Mouse (Mus musculus) gastrocnemius, adult 18-20 months (tissue): ENCODE results near the gene Hao1. TPM values are rescaled to one million over a fixed set of nuclear protein-coding genes. Genes with fewer than 3 reads are reported as not detected.

Experiments used
- DNase-seq: peaks from one replicate; pipeline ENCODE4 v3.0.0; 2021; ENCODE audit warnings: low spot score
- long read RNA-seq, 2 experiments: library from polyadenylated mRNA; stranded (forward); transcript quantifications; one replicate each; pipeline ENCODE4 v2.0.0; 2021
- total RNA-seq, 2 experiments: library from RNA; stranded (reverse); gene quantifications; 2 replicates each; pipeline ENCODE4 v1.2.3; 2021

Gene Hao1
- not detected for total RNA-seq
- long read RNA-seq, experiment 1, result 0 reads
- long read RNA-seq, experiment 2, result 0 reads

GRCm38 (mm10) chr2:134554221-134554727 lies at the start of gene Hao1:
Gene Hao1 (minus strand): TSS chr2:134554368.
- no peak for DNase-seq

- no peak for DNase-seq
Observed at GRCm38 (mm10) chr2:134591081-134591694, 37.0 kb upstream of the Hao1 start.

GRCm38 (mm10) chr2:134585243-134585642 lies 31.1 kb upstream of the Hao1 start:
- DNase-seq, result no peak

- no peak for DNase-seq
Observed at GRCm38 (mm10) chr2:134559422-134559821, 5.3 kb upstream of the Hao1 start.

- DNase-seq, result no peak
Observed at GRCm38 (mm10) chr2:134552358-134552757, 1.8 kb downstream of the Hao1 start.

- peak; percentile 39 for DNase-seq
Observed at GRCm38 (mm10) chr2:134549770-134550169, 4.4 kb downstream of the Hao1 start.

GRCm38 (mm10) chr2:134545116-134545515 lies 9.1 kb downstream of the Hao1 start:
- DNase-seq, result no peak

GRCm38 (mm10) chr2:134544321-134545065 lies 9.7 kb downstream of the Hao1 start:
- no peak for DNase-seq

GRCm38 (mm10) chr2:134543501-134543900 lies 10.7 kb downstream of the Hao1 start:
- DNase-seq, result no peak

- DNase-seq, result no peak
Observed at GRCm38 (mm10) chr2:134541019-134541418, 13.1 kb downstream of the Hao1 start.

GRCm38 (mm10) chr2:134538451-134538850 lies 15.7 kb downstream of the Hao1 start:
- DNase-seq, result no peak

GRCm38 (mm10) chr2:134528122-134528810 lies 25.9 kb downstream of the Hao1 start:
- no peak for DNase-seq

GRCm38 (mm10) chr2:134527419-134528114 lies 26.6 kb downstream of the Hao1 start:
- no peak for DNase-seq

GRCm38 (mm10) chr2:134518042-134518441 lies 36.1 kb downstream of the Hao1 start:
- DNase-seq, result no peak

GRCm38 (mm10) chr2:134499777-134500176 lies 54.4 kb downstream of the Hao1 start:
- DNase-seq, result no peak

- DNase-seq, result no peak
Observed at GRCm38 (mm10) chr2:134498450-134498849, 55.7 kb downstream of the Hao1 start.

- no peak for DNase-seq
Observed at GRCm38 (mm10) chr2:134488671-134489070, 65.5 kb downstream of the Hao1 start.

GRCm38 (mm10) chr2:134486055-134486834 lies 67.9 kb downstream of the Hao1 start:
- DNase-seq, result no peak

- DNase-seq, result no peak
Observed at GRCm38 (mm10) chr2:134482683-134483082, 71.5 kb downstream of the Hao1 start.

GRCm38 (mm10) chr2:134481759-134482158 lies 72.4 kb downstream of the Hao1 start:
- peak; percentile 66 for DNase-seq

- DNase-seq, result no peak
Observed at GRCm38 (mm10) chr2:134481174-134481573, 73.0 kb downstream of the Hao1 start.
